Mouse (Mus musculus): ENCODE measurements around the gene Gm21775. TPM values are rescaled to one million over a fixed set of nuclear protein-coding genes. Genes with fewer than 3 reads are reported as not detected.

Gene Gm21775
- not detected for polyA plus RNA-seq (2017; shearing (Covaris generic))

DNA sequence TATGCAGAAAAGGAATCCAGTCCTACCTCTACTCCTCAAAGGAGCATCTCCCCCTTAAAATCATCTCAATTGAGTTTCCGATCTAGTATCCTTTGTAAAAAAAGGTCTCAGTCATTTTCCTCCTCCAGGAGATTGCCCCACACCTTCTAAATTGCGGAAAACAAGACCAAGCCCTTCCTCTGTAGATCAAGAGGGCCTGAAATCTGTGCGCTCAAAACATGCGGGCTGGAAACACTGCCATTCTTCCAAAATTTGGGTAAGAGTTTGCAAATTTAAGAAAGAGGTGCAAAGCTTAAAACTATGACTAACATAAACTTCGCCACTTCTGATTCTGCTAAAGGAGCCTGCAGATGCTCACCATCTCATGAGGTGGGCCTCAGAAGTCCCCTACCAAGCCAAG is at the start of gene Gm21775:
Gene Gm21775 (plus strand): TSS at position 301 of the 400 bp plus-strand sequence.

DNA sequence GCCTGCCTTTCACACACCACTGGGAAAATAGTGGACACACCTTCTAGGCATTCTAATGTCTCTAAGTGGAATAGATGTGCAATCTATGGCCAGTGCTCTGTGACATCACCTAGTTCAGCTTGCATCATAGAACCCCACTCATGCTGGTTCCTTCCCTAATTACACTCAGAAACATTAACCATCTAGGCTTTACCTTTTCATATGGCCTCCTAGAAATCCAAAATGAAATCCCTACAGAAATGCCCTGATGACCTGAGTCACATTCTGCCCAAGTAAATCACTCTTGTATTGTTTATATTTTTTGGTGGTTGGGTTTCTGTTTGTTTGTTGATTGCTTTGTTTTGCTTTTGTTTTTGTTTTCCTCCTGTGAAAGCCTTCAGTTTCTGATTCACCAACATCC is 17.3 kb upstream of the Gm21775 start, which contains the start of gene Gm20737:
Gene Gm20737 (minus strand): TSS at position 101 of the 400 bp plus-strand sequence.

Other genes with a start within 250 kb of the Gm21775 start
- not detected for gene Gm20834, start 228.9 kb upstream of the Gm21775 start, polyA plus RNA-seq (2017; shearing (Covaris generic))
- gene Gm28510, start 140.7 kb upstream of the Gm21775 start, polyA plus RNA-seq (2017; shearing (Covaris generic)) = not detected
- not detected for gene Gm20737, start 17.4 kb upstream of the Gm21775 start, polyA plus RNA-seq (2017; shearing (Covaris generic))
- gene Gm21900, start 62.9 kb downstream of the Gm21775 start, polyA plus RNA-seq (2017; shearing (Covaris generic)) = not detected
- gene Gm20777, start 199.0 kb downstream of the Gm21775 start, polyA plus RNA-seq (2017; shearing (Covaris generic)) = not detected